Comparison of ENCODE assay signal across 8 mouse cellular contexts in the genomic region with DNA sequence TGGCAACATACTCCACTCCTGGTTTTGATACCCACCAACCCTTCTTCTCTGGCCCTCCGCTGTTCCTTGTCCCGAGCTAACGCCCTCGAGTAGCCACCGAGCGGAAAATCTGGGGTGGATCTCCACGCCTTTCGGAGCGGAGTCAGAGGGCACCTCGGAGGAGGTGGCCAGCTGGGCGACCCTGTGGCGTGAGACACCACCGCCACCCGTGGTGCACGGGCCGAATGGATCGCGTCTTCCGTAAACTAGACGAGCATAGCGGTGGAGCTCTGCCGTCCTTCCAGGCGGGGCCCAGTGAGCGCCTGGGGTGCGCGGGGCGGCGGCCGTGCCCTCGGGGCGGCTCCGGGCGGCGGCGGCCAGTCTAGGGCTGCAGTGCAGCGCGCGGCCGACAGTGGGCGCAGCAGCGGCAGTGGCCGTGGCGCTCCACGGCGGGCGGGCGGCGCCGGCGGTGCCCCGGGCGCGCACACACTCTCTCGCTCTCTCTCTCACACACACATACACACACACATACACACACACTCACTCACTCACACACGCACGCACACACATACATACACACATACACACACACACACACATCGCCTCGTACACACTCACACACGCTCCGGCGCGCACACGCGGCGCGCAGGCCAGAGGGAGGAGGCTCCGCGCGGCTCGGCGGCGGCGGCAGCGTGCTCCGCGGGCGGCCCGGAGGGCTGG. TPM values are rescaled to one million over a fixed set of nuclear protein-coding genes. Genes with fewer than 3 reads are reported as not detected.
DNase-seq lines count a peak whose midpoint lies in the region; ATAC-seq and TF ChIP-seq lines count a peak whose summit lies in the region.

Gene Syt7 (plus strand): TSS at position 476 of the 699 bp plus-strand sequence.

- H3K9me3 ChIP-seq in ES-Bruce4 (replicated peaks; ENCODE audit: control insufficient read depth, insufficient read depth, low read length, poor library complexity, severe bottlenecking) = no peaks in the 10 kb centered on the region
- no peaks in the 10 kb centered on the region for H3K9me3 ChIP-seq in forebrain, embryonic 15.5 days
- no peaks in the 10 kb centered on the region for H3K9me3 ChIP-seq in liver, postnatal 0 days (ENCODE audit: low read length)
- no peaks in the 10 kb centered on the region for H3K9me3 ChIP-seq in neural tube, embryonic 13.5 days

- WGBS in forebrain, embryonic 15.5 days = under 1% methylated on average over 30 of the region's 78 CpGs
- under 1% methylated on average over 61 of the region's 78 CpGs for WGBS in liver, postnatal 0 days (ENCODE audit: insufficient replicate concordance)
- WGBS in neural tube, embryonic 13.5 days = under 1% methylated on average over 61 of the region's 78 CpGs

- peak within 1 kb of the TSS; percentile 94 for H3K4me3 ChIP-seq in ES-Bruce4 (ENCODE audit: low read depth, low read length)
- peak within 1 kb of the TSS; percentile 52 for H3K4me3 ChIP-seq in forebrain, embryonic 15.5 days
- H3K4me3 ChIP-seq in liver, postnatal 0 days (ENCODE audit: low read depth, low read length) = peak within 1 kb of the TSS; percentile 46
- H3K4me3 ChIP-seq in neural tube, embryonic 13.5 days = peak within 1 kb of the TSS; percentile 72
- H3K4me3 ChIP-seq in testis, adult 2 months (ENCODE audit: control insufficient read depth, low read depth, low read length) = peak within 1 kb of the TSS; percentile 94

- peaks cover 5% of the 10 kb centered on the region; the same call in 1 of the 2 replicates for H3K27me3 ChIP-seq in ES-Bruce4 (ENCODE audit: control insufficient read depth, insufficient read depth, low read length, poor library complexity, severe bottlenecking)
- H3K27me3 ChIP-seq in forebrain, embryonic 15.5 days = no peaks in the 10 kb centered on the region
- peaks cover 39% of the 10 kb centered on the region for H3K27me3 ChIP-seq in liver, postnatal 0 days (ENCODE audit: insufficient read depth, low read length)
- H3K27me3 ChIP-seq in neural tube, embryonic 13.5 days = peaks cover 34% of the 10 kb centered on the region
- H3K27me3 ChIP-seq in testis, adult 2 months (ENCODE audit: control insufficient read depth, insufficient read depth, low read length) = no peaks in the 10 kb centered on the region

- H3K4me2 ChIP-seq in forebrain, embryonic 15.5 days (replicated peaks) = peak within 1 kb of the TSS; percentile 50
- H3K4me2 ChIP-seq in liver, postnatal 0 days (ENCODE audit: low read depth, low read length) = peak within 1 kb of the TSS; percentile 77
- peak within 1 kb of the TSS; percentile 71 for H3K4me2 ChIP-seq in neural tube, embryonic 13.5 days

- intact Hi-C loops in heart, postnatal 25 days (cut with DNase I) = no loop called here

- H3K27ac ChIP-seq in ES-Bruce4 (ENCODE audit: insufficient read depth, low read length) = no peak within 1 kb of the TSS
- peak within 1 kb of the TSS; percentile 47 for H3K27ac ChIP-seq in forebrain, embryonic 15.5 days (replicated peaks)
- no peak within 1 kb of the TSS for H3K27ac ChIP-seq in liver, postnatal 0 days (ENCODE audit: low read depth)
- H3K27ac ChIP-seq in neural tube, embryonic 13.5 days (replicated peaks) = peak within 1 kb of the TSS; percentile 71
- peak within 1 kb of the TSS; percentile 73 for H3K27ac ChIP-seq in testis, adult 2 months (ENCODE audit: control insufficient read depth, insufficient read depth, low read depth, low read length)

- peak; percentile 55 for TF ChIP-seq CTCF in ES-Bruce4 (IDR thresholded peaks at IDR 0.05; ENCODE audit: low read depth, low read length)
- peak; percentile 33; the same call in 1 of the 2 replicates for TF ChIP-seq CTCF in liver, postnatal 0 days (IDR thresholded peaks at IDR 0.05; ENCODE audit: low read depth)
- peak; percentile 61; the same call in 1 of the 2 replicates for TF ChIP-seq CTCF in testis, adult 2 months (IDR thresholded peaks at IDR 0.05; ENCODE audit: control insufficient read depth, insufficient read depth, insufficient replicate concordance, low read depth, low read length)

- DNase-seq in cerebellum, adult 18-20 months = peak; percentile 90 to 97
- peak; percentile 78 for DNase-seq in heart, postnatal 25 days (ENCODE audit: low spot score)
- DNase-seq in layer of hippocampus, adult 11-12 months (ENCODE audit: low spot score) = peak; percentile 82
- peak; percentile 91 for DNase-seq in liver, postnatal 0 days

- H3K4me1 ChIP-seq in ES-Bruce4 (ENCODE audit: control insufficient read depth, insufficient read depth, low read length) = no peaks in the 10 kb centered on the region
- H3K4me1 ChIP-seq in forebrain, embryonic 15.5 days = peaks cover 31% of the 10 kb centered on the region
- H3K4me1 ChIP-seq in liver, postnatal 0 days (ENCODE audit: insufficient read depth) = peaks cover 3% of the 10 kb centered on the region; the same call in 1 of the 2 replicates
- H3K4me1 ChIP-seq in neural tube, embryonic 13.5 days (replicated peaks) = peaks cover 37% of the 10 kb centered on the region
- H3K4me1 ChIP-seq in testis, adult 2 months (ENCODE audit: control insufficient read depth, insufficient read depth, low read length) = peaks cover 6% of the 10 kb centered on the region

- peak; percentile 48 for TF ChIP-seq POLR2A in ES-Bruce4 (IDR thresholded peaks at IDR 0.05; ENCODE audit: insufficient read depth, low read length)
- peak; percentile 60 for TF ChIP-seq POLR2A in testis, adult 2 months (IDR thresholded peaks at IDR 0.05; ENCODE audit: control insufficient read depth, low read depth, low read length)

- peak; percentile 79 for ATAC-seq in forebrain, embryonic 15.5 days (replicated peaks)
- ATAC-seq in liver, postnatal 0 days = peak; percentile 93
- peak; percentile 78 for ATAC-seq in neural tube, embryonic 13.5 days (ENCODE audit: low read depth)

- H3K9ac ChIP-seq in ES-Bruce4 (ENCODE audit: low read depth, poor library complexity, severe bottlenecking) = peak within 1 kb of the TSS; percentile 78
- peak within 1 kb of the TSS; percentile 56 for H3K9ac ChIP-seq in forebrain, embryonic 15.5 days (replicated peaks)
- no peak within 1 kb of the TSS; the same call in 1 of the 2 replicates for H3K9ac ChIP-seq in liver, postnatal 0 days (replicated peaks)
- H3K9ac ChIP-seq in neural tube, embryonic 13.5 days = peak within 1 kb of the TSS; percentile 87

- no peak for TF ChIP-seq EP300 in ES-Bruce4 (IDR thresholded peaks at IDR 0.05; ENCODE audit: insufficient read depth, low read depth, low read length)
- no peak for TF ChIP-seq EP300 in liver, postnatal 0 days (IDR thresholded peaks at IDR 0.05; ENCODE audit: low read depth)

- no peaks in the 10 kb centered on the region for H3K36me3 ChIP-seq in ES-Bruce4 (ENCODE audit: control insufficient read depth, insufficient read depth, low read length, poor library complexity, severe bottlenecking)
- H3K36me3 ChIP-seq in forebrain, embryonic 15.5 days = no peaks in the 10 kb centered on the region
- H3K36me3 ChIP-seq in liver, postnatal 0 days (replicated peaks; ENCODE audit: insufficient read depth, low read length) = no peaks in the 10 kb centered on the region
- no peaks in the 10 kb centered on the region for H3K36me3 ChIP-seq in neural tube, embryonic 13.5 days
- H3K36me3 ChIP-seq in testis, adult 2 months (ENCODE audit: control insufficient read depth, insufficient read depth, low read length) = no peaks in the 10 kb centered on the region

RNA-seq across cellular contexts. Expression of gene Syt7, which starts in this region (rescaled TPM):
- 4.1 and 4.9 TPM in 2 replicates for polyA plus RNA-seq in ES-Bruce4 (2011; ENCODE audit: insufficient read depth, insufficient read length, low read depth, missing spikeins)
- 8.9 and 10.3 TPM in 2 replicates for polyA plus RNA-seq in forebrain, embryonic 15.5 days (2015; fragmentation: Nextera tagmentation; extraction: Ambion mirVana)
- 10 to 100 TPM; 45.8 to 47.0 TPM for total RNA-seq in heart, postnatal 25 days (2021)
- polyA plus RNA-seq in liver, postnatal 0 days (2015; fragmentation: Nextera tagmentation; extraction: Ambion mirVana) = 0.04 and 0.24 TPM in 2 replicates
- 9.6 and 10.7 TPM in 2 replicates for polyA plus RNA-seq in neural tube, embryonic 13.5 days (2015; fragmentation: Nextera tagmentation; extraction: Ambion mirVana)
- 10.9 and 11.0 TPM in 2 replicates for polyA plus RNA-seq in testis, adult 2 months (2012; rRNA removed)

Comparison
In these comparisons a context has a peak if more than half of its experiments do, and no peak if none do; other contexts are left out.
1. Peak in DNase-seq, ATAC-seq, H3K4me3 ChIP-seq and H3K4me2 ChIP-seq in liver, postnatal 0 days; RNA of the gene not detected or under 1 TPM.
2. H3K27ac ChIP-seq: peak in forebrain, embryonic 15.5 days (single experiment), neural tube, embryonic 13.5 days (single experiment) and testis, adult 2 months (single experiment); none in ES-Bruce4 (single experiment) and liver, postnatal 0 days (single experiment).
3. Peak in every context shown above with its lines, with median percentiles within 50 percentile points of each other: H3K4me3 ChIP-seq, CTCF ChIP-seq, DNase-seq, ATAC-seq and H3K4me2 ChIP-seq.